Mouse (Mus musculus): ENCODE results near the gene Tbc1d2b.

Tbc1d2b gene

DNA sequence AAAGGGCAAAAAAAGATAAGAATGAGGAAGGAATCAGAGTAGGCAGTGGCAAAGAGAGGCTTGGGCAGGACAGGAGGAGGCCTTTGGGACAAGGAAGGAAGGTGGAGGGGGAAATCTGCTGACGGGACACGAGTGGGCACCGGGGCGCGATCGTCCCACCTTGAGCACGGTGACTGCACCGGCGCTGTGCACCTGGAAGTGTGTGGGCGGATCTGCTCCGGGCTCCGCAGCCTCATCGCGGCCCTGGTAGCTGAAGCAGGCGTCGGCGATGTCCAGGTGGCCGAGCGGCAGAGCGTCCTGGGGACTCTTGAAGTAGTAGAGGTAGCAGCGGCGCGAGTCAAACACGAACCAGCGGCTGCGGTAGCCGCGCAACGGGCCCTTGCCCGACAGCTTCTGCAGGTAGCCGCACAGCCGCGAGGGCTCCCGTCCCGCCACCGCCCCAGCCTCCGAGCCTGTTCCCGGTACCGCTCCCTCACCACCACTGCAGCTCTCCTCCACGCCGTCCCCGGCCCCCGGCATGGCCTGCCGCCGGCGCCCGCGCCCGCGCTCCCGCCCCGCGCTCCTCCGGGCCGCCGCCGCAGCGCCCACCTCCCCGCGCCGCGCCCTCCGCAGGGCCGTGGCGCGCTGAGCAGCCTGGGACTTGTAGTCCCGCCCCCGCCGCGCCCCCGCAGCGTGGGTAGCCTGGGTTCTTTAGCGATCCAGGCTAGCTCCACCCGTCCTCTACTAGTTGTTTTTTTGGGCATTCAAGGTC lies at the start of gene Tbc1d2b:
Tbc1d2b (minus strand) TSS at position 612 of the 751 bp plus-strand sequence.
- DNase-seq: peak; percentile 84

DNA sequence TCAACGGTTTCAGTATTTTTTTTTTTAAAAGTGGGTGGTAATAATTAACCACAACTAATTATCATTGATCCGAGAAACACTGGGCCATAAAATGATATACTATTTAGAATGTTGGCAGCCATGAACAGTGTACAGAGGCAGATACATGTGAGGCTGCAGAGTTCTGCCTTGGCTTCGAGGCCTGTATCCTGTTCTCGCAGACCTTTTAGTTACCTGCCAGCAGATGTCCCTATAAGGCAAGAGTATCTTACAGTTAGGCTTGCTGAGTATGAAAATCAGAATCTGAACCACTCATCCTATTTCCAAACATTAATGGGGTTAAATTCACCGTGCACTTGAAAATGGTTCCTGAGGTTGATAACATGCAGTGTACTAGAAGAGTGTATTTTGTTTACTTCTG lies 45.7 kb upstream of the Tbc1d2b start:
- no peak for DNase-seq

DNA sequence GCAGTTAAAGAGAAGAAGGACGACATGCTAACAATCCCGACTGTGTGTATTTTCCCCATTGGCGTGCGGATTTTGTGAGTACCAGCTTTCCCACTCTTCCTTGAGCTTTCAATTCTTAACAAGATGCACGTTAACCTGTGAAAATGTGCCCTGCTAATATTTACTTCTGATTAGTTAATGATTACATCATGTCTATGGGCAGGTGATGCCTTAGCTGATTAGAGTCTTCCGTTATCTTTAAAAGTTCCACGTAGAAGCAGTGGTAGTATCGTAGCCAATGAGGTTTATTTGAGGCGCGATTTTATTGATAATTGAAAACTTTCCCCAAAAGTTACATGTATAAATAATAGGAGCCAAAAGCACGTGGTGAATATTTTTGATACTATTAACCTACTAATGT lies 45.1 kb upstream of the Tbc1d2b start:
- DNase-seq: no peak

DNA sequence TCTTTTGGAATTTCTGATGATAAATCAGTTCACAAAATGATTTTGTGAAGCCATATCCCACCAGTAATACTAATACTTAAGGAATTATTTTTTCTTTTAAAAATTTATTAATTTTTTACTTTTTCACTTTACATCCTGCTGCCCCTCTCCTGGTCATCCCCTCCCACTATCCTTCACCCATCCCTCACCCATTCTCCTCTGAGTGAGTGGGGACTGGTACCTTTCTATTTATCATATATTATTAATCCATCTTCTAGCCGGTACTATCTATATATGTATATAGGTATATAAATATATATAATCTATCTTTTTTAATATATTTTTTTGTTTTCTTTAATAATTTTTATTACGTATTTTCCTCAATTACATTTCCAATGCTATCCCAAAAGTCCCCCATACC lies 33.6 kb upstream of the Tbc1d2b start:
- no peak for DNase-seq

DNA sequence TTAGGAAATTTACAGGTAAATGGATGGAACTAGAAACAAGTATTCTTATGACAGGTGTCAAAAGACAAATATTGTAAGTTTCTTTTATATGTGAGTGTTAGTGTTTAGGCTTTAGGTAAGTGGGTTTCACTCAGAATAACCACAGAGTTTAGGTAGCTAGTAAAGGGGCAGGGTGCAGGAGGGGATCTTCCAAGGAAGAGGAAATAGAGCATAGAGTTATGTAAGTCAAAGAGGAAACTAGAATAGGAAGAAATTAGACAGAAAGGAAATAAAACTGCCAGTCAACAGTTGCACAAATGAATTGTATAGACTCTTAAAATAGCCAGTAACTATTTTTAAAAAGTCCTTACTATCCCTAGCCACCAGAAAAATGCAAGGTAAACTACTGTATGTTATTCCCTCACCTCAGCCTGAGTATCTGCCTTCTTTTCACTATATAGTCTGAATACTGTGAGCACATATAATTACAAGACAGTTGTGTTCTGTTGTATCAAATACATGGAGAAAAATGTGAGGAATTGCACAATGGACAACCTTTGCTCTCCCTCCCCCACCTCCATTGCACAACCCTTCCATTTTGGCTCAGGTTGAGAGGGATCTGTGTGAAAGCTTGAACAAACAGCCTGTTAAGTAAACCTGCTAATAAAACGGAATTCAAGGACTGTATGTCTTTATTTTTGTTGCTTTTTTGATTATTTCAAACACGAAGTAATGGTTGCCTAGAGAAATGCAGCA lies 32.7 kb upstream of the Tbc1d2b start:
- DNase-seq: no peak

DNA sequence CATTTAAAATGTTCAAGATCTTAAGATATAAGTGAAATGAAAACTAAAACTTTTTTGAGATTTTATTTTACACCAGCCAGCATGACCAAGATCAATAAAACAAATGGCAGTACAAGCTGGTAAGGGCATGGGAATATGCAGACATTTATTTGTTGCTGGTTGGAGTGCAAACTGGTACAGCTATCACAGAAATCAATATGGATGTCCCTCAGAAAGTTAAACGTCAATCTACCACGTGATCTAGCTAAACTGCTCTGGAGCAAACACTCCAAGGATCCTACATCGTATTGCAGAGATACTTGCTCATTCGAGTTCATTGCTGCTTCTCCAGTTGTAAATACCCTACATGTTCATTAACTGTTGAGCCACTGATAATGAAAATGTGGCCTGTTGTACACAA lies 32.1 kb upstream of the Tbc1d2b start:
- DNase-seq: no peak

DNA sequence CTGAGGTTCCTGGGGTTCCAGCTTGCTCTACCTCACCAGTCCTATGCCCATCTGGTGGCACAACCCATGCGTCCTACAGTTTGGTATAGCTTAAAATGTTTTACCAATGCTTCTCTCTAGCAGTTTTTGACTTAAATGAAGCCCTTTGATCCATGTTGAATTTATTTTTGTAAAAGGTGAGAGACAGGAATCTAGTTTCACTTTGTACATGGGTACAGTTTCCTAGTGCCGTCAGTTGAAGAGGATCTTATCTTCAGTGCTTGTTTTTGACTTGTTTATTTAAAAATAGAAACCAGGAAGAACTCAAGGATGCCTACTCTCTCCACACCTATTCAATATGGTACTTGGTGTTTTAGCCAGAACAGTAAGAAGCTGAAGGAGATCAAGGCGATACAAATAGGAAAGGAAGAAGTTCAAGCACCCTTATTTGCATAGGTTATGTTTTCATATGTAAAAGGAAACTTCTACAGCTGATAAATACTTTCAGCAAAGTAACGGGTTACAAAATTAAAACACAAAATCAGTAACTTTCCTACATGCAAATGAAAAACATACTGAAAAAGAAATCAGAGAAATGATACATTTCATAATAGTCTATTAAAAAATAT lies 30.6 kb upstream of the Tbc1d2b start:
- DNase-seq: no peak

DNA sequence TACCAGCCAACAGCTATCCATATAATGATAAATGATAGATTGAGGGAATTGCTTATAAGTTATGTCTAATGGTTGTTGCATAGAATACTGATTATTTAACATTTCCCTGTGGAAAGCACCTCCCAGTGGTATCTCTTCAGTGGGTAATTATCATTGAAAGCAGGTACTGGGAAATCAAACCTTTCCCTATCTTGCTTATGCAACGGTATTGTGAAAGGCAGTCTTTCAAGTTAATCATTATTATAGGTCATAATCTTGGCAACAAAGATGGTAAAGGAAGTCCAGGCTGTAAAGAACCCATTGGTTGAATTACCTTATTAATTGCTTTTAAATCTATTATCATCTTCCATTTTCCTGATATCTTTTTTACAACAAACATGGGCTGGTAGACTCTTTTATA lies 27.0 kb upstream of the Tbc1d2b start:
- DNase-seq: no peak

DNA sequence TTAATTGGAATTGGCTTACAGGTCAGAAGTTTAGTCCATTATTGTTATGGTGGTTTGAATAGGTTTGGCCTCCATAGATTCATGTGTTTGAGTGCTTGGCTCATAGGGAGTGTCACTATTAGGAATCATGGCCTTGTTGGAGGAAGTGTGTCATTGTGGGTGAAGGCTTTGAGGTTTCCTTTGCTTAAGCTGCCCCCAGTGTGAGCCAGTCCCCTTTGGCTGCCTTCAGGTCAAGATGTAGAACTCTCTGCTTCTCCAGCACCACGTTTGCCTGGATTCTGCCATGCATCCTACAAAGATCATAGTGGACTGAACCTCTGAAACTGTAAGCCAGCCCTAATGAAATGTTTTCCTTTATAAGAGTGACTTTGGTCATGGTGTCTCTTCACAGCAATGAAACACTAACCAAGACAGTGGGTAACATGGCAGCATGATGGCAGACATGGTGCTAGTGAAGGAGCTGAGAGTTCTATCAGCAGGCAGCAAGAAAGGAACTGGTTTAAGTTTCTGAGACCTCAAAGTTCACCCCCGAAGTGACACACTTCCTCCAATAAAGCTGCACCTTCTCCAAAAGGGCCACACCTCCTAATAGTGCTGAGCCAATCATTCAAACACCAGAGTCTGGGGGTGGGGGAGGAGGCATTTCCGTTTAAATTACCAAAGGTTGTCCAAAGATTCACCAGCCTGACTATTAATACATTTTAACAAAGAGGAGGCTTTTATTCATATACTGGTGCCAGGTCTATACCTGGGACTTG lies 23.2 kb upstream of the Tbc1d2b start:
- DNase-seq: no peak

DNA sequence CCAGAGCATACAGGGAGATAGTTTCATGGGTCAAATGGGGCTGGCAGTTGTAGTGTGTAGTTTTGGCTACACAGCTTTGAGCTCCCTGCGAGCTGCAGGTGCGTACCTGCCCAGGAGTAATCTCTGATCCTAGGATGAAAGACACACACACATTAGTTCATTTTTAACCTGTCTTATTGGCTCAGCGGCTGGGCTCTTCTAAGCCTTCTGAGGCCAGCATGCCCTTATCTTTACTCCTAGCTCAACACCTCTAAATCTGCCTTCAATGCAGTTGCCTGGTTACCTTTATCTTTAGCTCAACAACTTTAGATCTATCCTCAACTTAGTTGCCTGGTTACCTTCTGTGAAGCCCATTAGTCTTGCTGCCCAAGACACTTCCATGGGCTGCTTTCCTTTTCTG lies 7.8 kb upstream of the Tbc1d2b start:
- DNase-seq: no peak

DNA sequence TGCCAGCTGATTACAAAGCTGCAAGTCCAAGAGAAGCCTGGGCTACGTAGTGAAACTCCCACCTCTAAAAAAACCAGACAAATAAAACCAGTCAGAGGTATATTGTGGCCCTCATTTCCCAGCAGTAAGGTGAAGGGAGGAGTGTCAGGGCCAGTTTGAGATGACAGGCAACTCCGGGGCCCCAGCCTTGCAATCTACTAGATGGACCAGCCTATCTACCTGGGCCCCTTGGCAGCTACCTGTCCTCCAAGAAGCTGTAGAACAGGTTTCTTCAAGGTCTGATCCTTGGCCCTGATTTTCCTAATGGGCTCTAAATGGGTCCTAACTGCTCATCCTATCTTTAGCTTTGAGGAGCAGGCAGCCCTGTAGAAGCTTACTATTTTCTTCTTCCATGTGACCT lies 7.3 kb upstream of the Tbc1d2b start:
- DNase-seq: no peak

DNA sequence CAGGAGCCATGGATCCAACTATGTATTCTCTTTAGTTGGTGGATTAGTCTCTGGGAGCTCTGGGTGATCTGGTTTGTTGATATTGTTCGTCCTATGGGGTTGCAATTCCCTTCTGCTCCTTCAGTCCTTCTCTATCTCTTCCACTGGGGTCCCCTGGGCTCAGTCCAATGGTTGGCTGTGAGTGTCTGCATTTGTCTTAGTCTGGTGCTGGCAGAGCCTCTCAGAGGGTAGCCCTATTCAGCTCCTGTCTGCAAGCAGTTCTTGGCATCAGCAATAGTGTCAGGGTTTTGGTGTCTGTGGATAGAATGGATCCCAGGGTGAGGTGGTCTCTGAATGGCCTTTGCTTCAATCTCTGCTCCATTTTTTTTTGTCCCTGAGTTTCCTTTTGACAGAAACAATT lies 6.2 kb upstream of the Tbc1d2b start:
- DNase-seq: no peak

DNA sequence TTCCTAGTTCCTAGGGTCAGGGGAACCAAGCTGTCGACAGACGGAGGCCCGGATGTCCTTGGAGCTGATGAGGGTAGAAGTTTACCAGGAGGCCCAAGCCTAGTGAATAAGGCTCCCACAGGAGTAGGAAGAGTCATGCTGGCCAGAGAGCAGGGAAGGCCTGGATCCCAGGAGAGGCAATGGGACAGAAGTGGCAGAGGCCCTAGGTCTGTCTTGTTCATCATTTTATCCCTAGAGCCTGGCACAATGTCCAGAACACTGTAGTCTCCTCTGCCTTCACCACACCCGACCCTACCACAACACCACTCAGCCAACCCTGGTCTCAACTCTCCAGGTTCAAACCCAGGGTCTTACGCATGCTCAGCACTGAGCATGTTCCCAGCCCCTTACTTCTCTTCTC lies 5.3 kb upstream of the Tbc1d2b start:
- no peak for DNase-seq

DNA sequence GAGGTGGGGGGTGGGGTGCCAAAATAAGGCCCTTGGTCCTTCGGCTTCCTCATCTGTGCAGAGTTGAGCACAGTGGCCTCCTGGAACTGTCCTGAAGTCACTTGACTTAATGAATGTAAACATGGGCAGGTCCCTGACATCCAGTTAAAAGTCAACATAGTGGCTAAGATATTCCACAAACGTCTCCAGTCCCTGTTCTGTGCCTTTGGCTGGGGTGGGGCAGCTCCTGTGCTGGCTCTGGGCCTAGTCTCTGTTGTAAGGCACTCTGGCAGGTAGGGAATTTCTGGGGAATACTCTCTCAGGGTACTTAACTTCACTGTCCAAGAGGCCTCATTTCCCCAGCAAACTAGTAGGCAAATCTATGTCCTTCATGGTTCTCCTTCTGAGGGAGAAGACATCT lies 4.9 kb upstream of the Tbc1d2b start:
- no peak for DNase-seq

DNA sequence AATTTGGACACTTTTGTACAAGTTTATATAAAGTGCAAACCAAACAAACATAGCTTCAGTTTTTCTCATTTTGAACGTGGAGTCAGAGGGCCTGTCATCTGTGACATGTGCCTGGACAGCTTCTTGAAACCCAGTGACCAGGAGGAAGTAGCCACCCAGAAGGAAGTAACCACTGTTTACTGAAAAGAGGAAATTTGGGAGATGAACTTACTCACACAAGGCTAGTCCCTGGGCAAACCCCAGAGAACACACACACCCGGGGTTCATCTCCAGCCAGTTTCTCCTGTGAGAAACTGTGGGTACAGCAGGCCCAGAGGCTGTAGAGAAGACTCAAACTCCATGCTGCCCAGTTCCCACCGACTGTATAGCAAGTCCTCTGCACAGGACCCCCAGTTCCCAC lies 3.9 kb upstream of the Tbc1d2b start:
- DNase-seq: no peak

DNA sequence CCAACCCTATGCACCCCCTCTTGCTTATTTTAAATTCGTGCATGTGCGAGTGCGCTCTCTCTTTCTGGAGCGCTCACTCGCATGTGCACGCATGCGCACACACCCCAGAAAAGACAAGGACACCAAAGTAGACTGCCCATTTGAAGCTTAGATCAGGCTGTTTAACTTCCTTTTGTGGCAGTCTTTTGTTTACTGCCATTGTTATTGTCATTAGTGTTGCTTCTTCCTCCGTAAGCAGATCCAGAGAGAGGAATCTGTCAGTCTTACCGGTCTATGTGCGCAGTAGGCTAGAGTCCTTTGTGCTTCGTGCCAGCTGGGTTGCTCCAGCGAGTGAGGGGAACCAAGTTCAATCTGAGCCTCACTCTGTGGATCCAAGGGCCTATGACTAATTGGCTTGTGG lies 1.7 kb upstream of the Tbc1d2b start:
- DNase-seq: no peak

DNA sequence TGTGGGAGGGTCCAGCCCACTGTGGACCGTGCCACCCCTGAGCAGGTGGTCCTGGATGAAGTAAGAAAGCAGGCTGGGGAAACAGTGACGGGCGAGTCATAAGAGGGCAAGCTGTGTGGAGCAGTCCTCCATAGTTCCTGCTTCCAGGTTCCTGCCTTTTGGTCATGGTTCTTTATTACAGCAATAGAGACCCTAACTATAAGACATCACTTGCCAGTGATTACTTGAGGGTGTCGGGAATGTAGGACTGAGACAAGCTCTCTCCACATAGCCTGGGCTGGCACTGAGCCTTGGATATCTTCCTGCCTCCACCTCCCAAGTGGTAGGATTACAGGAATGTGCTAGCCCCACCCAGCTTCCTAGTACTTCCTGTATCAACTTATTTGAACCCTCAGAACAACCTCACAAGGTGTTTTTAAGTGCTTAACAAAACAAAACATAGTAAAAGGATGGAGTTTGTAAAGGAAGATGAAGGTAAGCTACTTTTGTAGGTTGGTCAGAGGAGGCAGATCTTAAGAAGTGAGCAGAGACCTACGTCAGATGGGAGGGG lies 1.0 kb upstream of the Tbc1d2b start:
- no peak for DNase-seq

DNA sequence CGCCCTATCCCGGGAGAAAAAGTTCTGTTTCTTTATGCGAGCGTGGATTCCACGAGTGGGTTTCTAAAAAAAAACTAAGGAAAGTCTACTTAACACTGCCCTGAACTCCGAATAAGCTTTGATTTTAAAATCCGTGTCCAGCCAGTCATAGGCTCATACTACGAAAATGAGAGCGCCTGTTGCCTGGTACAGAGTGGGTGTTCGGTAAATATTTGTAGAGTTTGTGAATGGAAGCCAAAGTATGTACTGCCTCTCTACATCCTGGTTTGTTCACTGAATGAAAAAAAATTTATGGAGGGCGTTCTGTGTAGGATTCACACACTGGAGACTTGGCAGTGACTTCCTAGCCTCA lies 316 bp upstream of the Tbc1d2b start:
- no peak for DNase-seq

DNA sequence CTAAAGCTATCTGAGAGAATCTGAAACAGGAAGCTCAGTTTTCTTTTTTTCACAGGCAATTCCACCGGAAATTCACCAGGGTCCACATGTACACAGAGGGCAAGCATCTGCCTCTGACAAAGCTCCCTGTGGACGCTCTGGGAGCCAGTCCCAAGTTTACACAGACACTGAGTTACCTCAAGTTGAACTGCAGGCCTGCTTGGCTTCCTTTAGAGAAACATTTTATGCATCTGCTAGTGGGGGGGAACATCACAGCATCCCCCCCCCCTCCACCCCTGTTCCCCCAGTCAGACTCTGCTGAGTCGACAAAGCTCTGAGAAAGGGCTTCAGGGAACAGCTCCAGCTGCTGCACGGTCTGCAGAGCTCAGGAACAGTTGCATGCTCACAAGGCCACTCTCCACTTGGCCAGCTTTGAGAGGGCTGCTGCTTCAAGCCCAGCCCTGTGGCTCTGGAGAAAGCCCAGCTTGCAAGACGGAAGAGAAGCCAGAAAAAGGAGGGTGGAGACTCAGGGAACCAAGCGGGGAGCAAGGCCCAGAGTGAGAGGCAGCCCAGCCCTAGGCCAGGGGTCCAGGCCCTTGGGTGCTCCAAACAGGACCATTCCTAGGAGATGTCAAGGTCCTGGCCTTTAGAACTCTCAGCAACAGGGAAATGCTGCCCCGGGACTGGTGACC lies 1.5 kb downstream of the Tbc1d2b start:
- DNase-seq: peak; percentile 81

DNA sequence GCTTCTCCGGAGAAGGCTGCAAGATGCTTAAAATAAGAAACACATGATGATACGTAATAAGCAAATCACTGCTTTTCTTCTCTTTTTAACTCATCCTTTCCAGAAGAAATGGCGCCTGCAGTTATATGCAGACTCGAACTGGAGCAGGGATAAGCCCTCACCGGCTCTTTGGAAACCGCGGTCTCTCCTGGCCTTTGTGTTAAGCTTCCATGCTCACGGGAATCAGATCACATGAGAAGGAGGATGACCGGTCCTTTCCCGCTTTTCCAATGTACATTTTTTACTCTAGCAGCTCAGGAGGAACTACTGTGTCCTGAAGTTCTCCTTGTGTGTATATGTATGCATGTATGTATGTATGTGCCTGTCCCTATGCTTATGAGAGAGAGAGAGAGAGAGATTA lies 3.7 kb downstream of the Tbc1d2b start:
- no peak for DNase-seq

DNA sequence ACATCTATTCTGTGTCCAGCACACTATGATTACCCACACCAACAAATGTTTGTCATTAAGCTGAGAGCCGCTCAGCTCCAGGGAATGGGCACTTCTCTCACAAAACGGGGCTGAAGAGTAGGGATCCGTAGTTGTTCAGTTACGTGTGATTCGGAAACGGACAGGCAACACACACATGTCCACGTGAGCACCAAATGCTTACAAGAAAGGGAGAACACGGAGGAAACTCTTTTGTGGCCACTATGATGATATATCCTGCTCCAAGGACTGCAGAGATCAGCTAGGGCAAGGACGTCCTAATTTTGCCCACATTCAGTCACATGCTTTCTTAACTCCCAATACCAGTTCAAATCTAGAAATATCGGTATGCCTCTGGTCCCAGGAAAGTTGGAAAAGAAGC lies 4.5 kb downstream of the Tbc1d2b start:
- DNase-seq: no peak

DNA sequence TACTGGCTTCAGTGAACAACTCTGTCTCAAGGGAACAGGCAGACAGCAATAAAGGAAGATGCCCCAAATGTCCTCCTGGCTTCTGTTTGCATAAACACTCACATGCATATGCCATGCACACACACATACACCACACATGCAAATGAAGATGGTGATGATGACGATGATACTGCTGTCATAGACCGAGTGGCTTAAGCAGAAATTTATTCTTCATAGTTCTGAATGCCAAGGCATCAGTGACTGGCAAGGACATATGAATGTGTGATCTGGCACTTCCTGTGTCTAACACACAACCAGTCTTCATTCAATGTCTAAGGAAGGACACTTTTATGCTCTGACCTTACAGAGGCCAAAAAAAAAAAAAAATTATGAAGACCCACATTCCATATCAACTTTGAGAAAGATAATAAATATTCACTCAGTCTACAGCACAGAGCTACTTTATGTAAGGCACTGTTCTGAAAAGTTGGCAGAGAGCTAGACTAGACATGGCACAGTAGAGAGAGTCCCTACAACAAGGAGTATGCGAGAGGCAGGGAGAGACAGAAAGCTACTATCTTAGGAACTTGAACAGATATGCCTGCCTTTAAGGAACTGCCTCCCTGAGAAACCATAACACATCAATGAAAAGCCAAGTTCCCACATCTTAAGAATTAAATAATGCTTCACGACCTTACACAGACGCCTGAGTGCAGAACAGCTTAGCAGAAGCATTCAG lies 5.1 kb downstream of the Tbc1d2b start:
- DNase-seq: no peak

Measured in kidney, postnatal 10 days (tissue).